Mouse (Mus musculus) adrenal gland, adult 2 months (tissue): ENCODE measurements at regions not wholly inside any gene's neighbourhood (a gene's known extent, or its start where the extent isn't known, plus 50 kb on each side); places are given as distances from the start of the nearest gene placed in this dataset.

Experiments
- DNase-seq: peaks from one replicate; pipeline ENCODE4 v3.0.0; 2021

- no peak for DNase-seq
Measured at GRCm38 (mm10) chr15:64618471-64618870, 199.0 kb upstream of the Gm21798 start.

GRCm38 (mm10) chr15:64621876-64622275 lies 195.6 kb upstream of the Gm21798 start:
- DNase-seq: peak; percentile 7

GRCm38 (mm10) chr15:64622591-64622990 lies 194.9 kb upstream of the Gm21798 start:
- peak; percentile 44 for DNase-seq

GRCm38 (mm10) chr15:64626359-64626758 lies 191.1 kb upstream of the Gm21798 start:
- DNase-seq: no peak

- peak; percentile 70 for DNase-seq
Measured at GRCm38 (mm10) chr15:64627258-64627657, 190.2 kb upstream of the Gm21798 start.
